Mouse (Mus musculus): ENCODE data around the gene T2. TPM values are rescaled to one million over a fixed set of nuclear protein-coding genes. Genes with fewer than 3 reads are reported as not detected.

The T2 gene
- polyA plus RNA-seq, 1 experiment = 0.16 TPM

DNA sequence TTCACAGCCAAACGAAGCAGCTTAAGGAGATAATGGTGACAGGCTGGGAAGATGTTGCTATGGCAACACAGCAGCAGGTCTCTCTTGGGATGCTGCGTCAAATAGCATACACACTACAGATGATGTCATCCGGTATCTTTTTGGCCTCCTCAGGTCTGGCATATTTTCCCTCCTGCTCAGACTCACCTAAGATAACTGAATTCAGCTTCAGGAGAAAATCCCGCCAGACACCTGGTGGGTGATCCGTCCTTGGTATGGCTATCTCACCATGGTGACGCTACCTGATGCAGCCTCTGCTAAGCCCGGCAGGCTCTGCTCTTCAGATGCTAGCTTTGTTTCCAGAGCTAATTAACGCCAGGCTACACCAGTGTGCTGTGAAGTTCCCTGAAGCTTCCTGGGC is 12.8 kb downstream of the T2 start:
- H3K27me3 ChIP-seq (ENCODE audit: control insufficient read depth, insufficient read depth, low read length) = no peaks in the 10 kb centered on the region
- TF ChIP-seq POLR2A (IDR thresholded peaks at IDR 0.05; ENCODE audit: control insufficient read depth, low read depth, low read length) = no peak
- TF ChIP-seq CTCF (IDR thresholded peaks at IDR 0.05; ENCODE audit: control insufficient read depth, insufficient read depth, insufficient replicate concordance, low read depth, low read length) = no peak
- H3K4me1 ChIP-seq (ENCODE audit: control insufficient read depth, insufficient read depth, low read length) = peaks cover 3% of the 10 kb centered on the region
- H3K27ac ChIP-seq (ENCODE audit: control insufficient read depth, insufficient read depth, low read depth, low read length) = no peak overlapping the region
- no peak overlapping the region for H3K4me3 ChIP-seq (ENCODE audit: control insufficient read depth, low read depth, low read length)
- no peaks in the 10 kb centered on the region for H3K36me3 ChIP-seq (ENCODE audit: control insufficient read depth, insufficient read depth, low read length)

DNA sequence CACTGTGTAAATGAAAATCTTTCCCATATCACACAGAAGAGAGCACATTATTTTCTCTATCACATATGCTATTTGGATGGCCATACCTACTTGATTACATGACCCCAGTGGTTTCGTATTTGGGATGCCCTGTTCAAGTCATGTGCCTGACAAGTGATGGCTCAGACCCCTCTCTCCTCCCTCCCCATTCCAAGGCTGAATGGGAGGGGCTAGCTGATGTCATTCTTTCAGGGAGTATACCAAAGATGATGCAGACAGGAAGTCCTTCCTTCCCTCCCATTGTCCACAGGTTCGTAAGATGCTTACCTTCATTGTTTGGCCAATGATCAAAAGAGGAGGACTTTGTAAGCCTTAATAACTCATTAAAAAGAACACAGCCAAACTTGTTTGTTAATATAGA is 13.4 kb downstream of the T2 start:
- no peak overlapping the region for H3K4me3 ChIP-seq (ENCODE audit: control insufficient read depth, low read depth, low read length)
- H3K36me3 ChIP-seq (ENCODE audit: control insufficient read depth, insufficient read depth, low read length) = no peaks in the 10 kb centered on the region
- H3K27ac ChIP-seq (ENCODE audit: control insufficient read depth, insufficient read depth, low read depth, low read length) = no peak overlapping the region
- H3K4me1 ChIP-seq (ENCODE audit: control insufficient read depth, insufficient read depth, low read length) = peaks cover 3% of the 10 kb centered on the region
- TF ChIP-seq CTCF (IDR thresholded peaks at IDR 0.05; ENCODE audit: control insufficient read depth, insufficient read depth, insufficient replicate concordance, low read depth, low read length) (no peak), POLR2A (IDR thresholded peaks at IDR 0.05; ENCODE audit: control insufficient read depth, low read depth, low read length) (no peak)
- H3K27me3 ChIP-seq (ENCODE audit: control insufficient read depth, insufficient read depth, low read length) = no peaks in the 10 kb centered on the region

DNA sequence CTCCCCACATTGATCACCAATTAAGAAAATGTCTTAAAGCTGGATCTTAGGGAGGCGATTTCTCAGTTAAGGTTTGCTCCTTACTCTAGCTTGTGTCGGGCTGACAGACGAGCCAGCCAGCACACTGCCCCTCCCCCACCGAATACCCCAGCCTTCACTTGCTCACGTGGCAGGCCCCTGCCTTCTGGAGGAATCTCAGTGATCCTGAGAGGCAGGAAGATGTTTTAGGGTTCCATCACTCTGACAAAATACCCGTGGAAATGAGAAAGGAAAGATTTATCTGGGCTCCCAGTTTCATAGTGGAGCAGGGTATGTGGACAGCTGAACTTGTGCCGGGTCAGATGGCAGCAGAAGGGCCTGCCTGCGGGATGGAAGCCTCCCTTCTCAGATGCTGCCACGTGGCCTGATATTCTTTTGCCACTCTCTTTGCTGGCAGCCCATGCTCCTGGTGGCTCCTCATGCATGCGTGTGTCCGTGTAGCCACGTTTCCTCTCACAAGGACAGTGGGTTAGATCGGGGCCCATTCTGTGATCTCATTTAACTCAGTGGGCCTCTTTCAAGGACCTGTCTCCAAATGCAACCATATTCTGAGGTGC is 14.9 kb downstream of the T2 start:
- Histone ChIP-seq H3K4me3 (ENCODE audit: control insufficient read depth, low read depth, low read length) (no peak overlapping the region), H3K27me3 (ENCODE audit: control insufficient read depth, insufficient read depth, low read length) (no peaks in the 10 kb centered on the region), H3K4me1 (ENCODE audit: control insufficient read depth, insufficient read depth, low read length) (peaks cover 3% of the 10 kb centered on the region), H3K36me3 (ENCODE audit: control insufficient read depth, insufficient read depth, low read length) (no peaks in the 10 kb centered on the region), H3K27ac (ENCODE audit: control insufficient read depth, insufficient read depth, low read depth, low read length) (no peak overlapping the region)
- TF ChIP-seq CTCF (IDR thresholded peaks at IDR 0.05; ENCODE audit: control insufficient read depth, insufficient read depth, insufficient replicate concordance, low read depth, low read length) = no peak
- TF ChIP-seq POLR2A (IDR thresholded peaks at IDR 0.05; ENCODE audit: control insufficient read depth, low read depth, low read length) = no peak

DNA sequence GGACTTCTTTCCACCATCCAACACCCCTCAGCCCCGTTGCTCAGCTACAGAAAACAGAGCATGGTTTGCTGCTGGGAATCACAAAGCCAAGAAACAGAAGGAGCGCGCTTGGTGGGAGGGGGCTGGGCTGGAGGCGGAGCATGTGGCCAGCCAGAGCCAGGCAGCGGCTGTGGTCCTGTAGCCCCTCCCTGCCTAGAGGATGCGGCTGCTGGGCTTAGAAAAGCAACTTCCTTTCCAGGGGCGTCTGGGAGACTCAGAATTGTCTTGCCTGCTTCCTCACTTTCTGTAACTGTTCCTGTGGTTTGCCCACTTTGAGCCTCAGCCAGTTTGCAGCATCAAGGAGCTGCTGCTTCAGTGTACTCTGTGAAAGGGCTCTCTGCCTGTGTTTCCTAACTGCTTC is 16.0 kb downstream of the T2 start:
- no peaks in the 10 kb centered on the region for H3K27me3 ChIP-seq (ENCODE audit: control insufficient read depth, insufficient read depth, low read length)
- no peak overlapping the region for H3K4me3 ChIP-seq (ENCODE audit: control insufficient read depth, low read depth, low read length)
- TF ChIP-seq POLR2A (IDR thresholded peaks at IDR 0.05; ENCODE audit: control insufficient read depth, low read depth, low read length) (no peak), CTCF (IDR thresholded peaks at IDR 0.05; ENCODE audit: control insufficient read depth, insufficient read depth, insufficient replicate concordance, low read depth, low read length) (no peak)
- peaks cover 3% of the 10 kb centered on the region for H3K4me1 ChIP-seq (ENCODE audit: control insufficient read depth, insufficient read depth, low read length)
- H3K27ac ChIP-seq (ENCODE audit: control insufficient read depth, insufficient read depth, low read depth, low read length) = no peak overlapping the region
- H3K36me3 ChIP-seq (ENCODE audit: control insufficient read depth, insufficient read depth, low read length) = no peaks in the 10 kb centered on the region

DNA sequence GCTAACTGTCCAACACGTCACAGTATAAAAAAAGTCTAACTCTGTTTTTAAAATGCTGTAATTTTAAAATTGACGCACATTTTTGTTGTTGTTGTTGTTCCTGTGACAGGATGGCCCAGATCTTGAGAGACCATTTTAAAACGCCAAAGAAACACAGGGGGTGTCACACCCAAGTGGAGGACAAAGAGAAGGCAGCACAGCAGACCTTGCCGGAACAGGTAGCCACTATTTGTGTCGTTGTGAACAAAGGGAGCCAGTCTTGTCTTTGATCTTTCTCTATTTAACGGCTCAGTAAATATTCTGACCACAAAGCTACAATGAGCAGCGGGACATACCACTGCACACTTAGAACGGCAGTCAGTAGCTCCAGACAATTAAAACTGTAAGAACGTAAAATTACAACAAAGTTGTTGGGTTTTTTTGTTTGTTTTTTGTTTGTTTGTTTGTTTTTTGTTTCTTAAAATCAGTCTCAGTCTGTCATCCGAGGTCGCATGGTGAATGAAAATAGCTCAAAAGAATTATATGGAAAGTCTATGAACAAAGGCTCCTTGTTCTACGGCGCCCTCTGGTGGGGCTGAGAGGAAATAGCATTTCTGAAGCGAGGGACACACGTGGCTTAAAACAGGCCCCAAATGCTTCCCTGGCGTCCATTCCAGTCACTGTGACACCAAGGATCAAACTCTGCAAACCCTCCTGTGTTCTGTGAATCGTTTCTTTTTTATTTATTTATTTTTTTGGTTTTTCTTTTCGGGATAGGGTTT is 16.7 kb downstream of the T2 start:
- peaks cover 3% of the 10 kb centered on the region for H3K4me1 ChIP-seq (ENCODE audit: control insufficient read depth, insufficient read depth, low read length)
- no peaks in the 10 kb centered on the region for H3K27me3 ChIP-seq (ENCODE audit: control insufficient read depth, insufficient read depth, low read length)
- H3K36me3 ChIP-seq (ENCODE audit: control insufficient read depth, insufficient read depth, low read length) = no peaks in the 10 kb centered on the region
- TF ChIP-seq POLR2A (IDR thresholded peaks at IDR 0.05; ENCODE audit: control insufficient read depth, low read depth, low read length) = no peak
- peak; percentile 78; the same call in 1 of the 2 replicates for TF ChIP-seq CTCF (IDR thresholded peaks at IDR 0.05; ENCODE audit: control insufficient read depth, insufficient read depth, insufficient replicate concordance, low read depth, low read length)
- H3K27ac ChIP-seq (ENCODE audit: control insufficient read depth, insufficient read depth, low read depth, low read length) = no peak overlapping the region
- no peak overlapping the region for H3K4me3 ChIP-seq (ENCODE audit: control insufficient read depth, low read depth, low read length)

DNA sequence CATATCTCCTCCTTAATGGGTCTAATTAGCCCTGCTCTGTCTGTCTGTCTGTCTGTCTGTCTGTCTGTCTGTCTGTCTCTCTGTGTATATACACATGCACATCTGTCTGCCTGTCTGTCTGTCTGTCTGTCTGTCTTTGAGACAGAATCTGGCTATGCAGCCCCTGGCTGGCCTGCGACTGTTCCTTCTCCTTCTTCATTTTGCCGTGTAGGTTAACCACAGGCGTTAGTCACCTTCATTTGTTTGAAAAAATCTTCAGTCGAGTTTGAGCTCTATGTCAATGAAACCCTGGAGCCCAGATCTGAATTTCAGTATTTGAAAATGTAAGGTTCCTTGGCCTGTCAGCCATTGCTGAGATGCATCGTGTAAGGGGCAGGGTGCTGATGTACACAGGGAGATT is 21.5 kb downstream of the T2 start:
- Histone ChIP-seq H3K27me3 (ENCODE audit: control insufficient read depth, insufficient read depth, low read length) (no peaks in the 10 kb centered on the region), H3K27ac (ENCODE audit: control insufficient read depth, insufficient read depth, low read depth, low read length) (no peak overlapping the region), H3K4me1 (ENCODE audit: control insufficient read depth, insufficient read depth, low read length) (no peaks in the 10 kb centered on the region; the same call in 1 of the 2 replicates), H3K36me3 (ENCODE audit: control insufficient read depth, insufficient read depth, low read length) (no peaks in the 10 kb centered on the region), H3K4me3 (ENCODE audit: control insufficient read depth, low read depth, low read length) (no peak overlapping the region)
- TF ChIP-seq POLR2A (IDR thresholded peaks at IDR 0.05; ENCODE audit: control insufficient read depth, low read depth, low read length) (no peak), CTCF (IDR thresholded peaks at IDR 0.05; ENCODE audit: control insufficient read depth, insufficient read depth, insufficient replicate concordance, low read depth, low read length) (no peak)

DNA sequence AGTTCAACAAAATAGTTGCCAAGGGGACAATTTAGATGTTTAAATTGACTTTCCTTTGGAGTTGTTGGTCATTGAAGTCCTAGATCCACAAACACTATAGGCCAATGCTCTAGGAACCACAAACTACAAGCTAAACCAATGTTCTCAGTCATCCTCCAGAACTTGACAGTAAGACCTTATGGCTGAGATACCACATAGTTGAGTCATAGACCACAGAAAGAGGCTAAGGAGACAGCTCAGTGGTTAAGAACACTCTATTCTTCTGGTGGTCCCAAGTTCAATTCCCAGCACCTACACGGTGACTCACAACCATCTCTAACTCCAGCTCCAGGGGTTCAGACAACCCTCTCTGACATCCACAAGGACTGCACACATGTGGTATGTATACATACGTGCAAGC is 29.6 kb downstream of the T2 start:
- Histone ChIP-seq H3K4me3 (ENCODE audit: control insufficient read depth, low read depth, low read length) (no peak overlapping the region), H3K36me3 (ENCODE audit: control insufficient read depth, insufficient read depth, low read length) (no peaks in the 10 kb centered on the region), H3K27me3 (ENCODE audit: control insufficient read depth, insufficient read depth, low read length) (no peaks in the 10 kb centered on the region), H3K4me1 (ENCODE audit: control insufficient read depth, insufficient read depth, low read length) (0 out of 2 replicates have a peak, but pooled peaks cover 2% of the 10 kb centered on the region), H3K27ac (ENCODE audit: control insufficient read depth, insufficient read depth, low read depth, low read length) (no peak overlapping the region)
- TF ChIP-seq CTCF (IDR thresholded peaks at IDR 0.05; ENCODE audit: control insufficient read depth, insufficient read depth, insufficient replicate concordance, low read depth, low read length) = no peak

All from testis, adult 2 months (tissue).